Mouse (Mus musculus) intestine, embryonic 14.5 days (tissue): ENCODE measurements around the gene Cldn14. TPM values are rescaled to one million over a fixed set of nuclear protein-coding genes. Genes with fewer than 3 reads are reported as not detected.
"Not testable (repeated sequence)": the region's sequence is repeated elsewhere in the genome, so short reads cannot be mapped to it uniquely, and the experiment has no call there.

Experiments
- ATAC-seq: fragments of 200-750 bp; cut with Nextera tagmentation; replicated peaks from 2 replicates; pipeline ENCODE4 v1.8.0; 2017; ENCODE audit warnings: low read depth, moderate number of reproducible peaks, moderate TSS enrichment, moderate library complexity; ENCODE audit not compliant: low FRiP score, low TSS enrichment
- DNase-seq: peaks from one replicate; pipeline ENCODE4 v3.0.0-alpha.2; 2018; ENCODE audit warnings: low spot score
- H3K27ac ChIP-seq: fragments of 300-500 bp; sonication (generic); 2 replicates; pipeline ENCODE4 v1.5.1; 2014; ENCODE audit warnings: low read depth, mild to moderate bottlenecking, control low read depth
- H3K27me3 ChIP-seq: fragments of 300-500 bp; sonication (generic); replicated peaks from 2 replicates; pipeline ENCODE4 v1.6.1; 2014; ENCODE audit warnings: low read length, control low read depth; ENCODE audit not compliant: control insufficient read depth, insufficient read depth
- H3K36me3 ChIP-seq: fragments of 300-500 bp; sonication (generic); 2 replicates; pipeline ENCODE4 v1.6.1; 2014; ENCODE audit warnings: low read length, control low read depth; ENCODE audit not compliant: control insufficient read depth, insufficient read depth
- H3K4me1 ChIP-seq: fragments of 300-500 bp; sonication (generic); replicated peaks from 2 replicates; pipeline ENCODE4 v1.6.1; 2014; ENCODE audit warnings: low read length, control low read depth, mixed read lengths; ENCODE audit not compliant: control insufficient read depth, insufficient read depth
- H3K4me2 ChIP-seq: fragments of 300-500 bp; sonication (generic); 2 replicates; pipeline ENCODE4 v1.6.1; 2014; ENCODE audit warnings: low read length
- H3K4me3 ChIP-seq: fragments of 300-500 bp; sonication (generic); 2 replicates; pipeline ENCODE4 v1.5.1; 2014; ENCODE audit warnings: low read depth, low read length, control low read depth, mixed read lengths
- H3K9ac ChIP-seq: fragments of 300-500 bp; sonication (generic); 2 replicates; pipeline ENCODE4 v1.6.1; 2014; ENCODE audit warnings: mild to moderate bottlenecking, low read length
- H3K9me3 ChIP-seq: fragments of 300-500 bp; sonication (generic); 2 replicates; pipeline ENCODE4 v1.6.1; 2016; ENCODE audit warnings: low read length, control low read depth; ENCODE audit not compliant: control insufficient read depth
- WGBS: fragments of 180-500 bp; shearing (Covaris S2); extraction: QIAGEN DNeasy Blood & Tissue Kit; methylation state at CpG from one replicate; pipeline ENCODE4 v1.1.7; 2014; 5-methylcytosine and 5-hydroxymethylcytosine counted together
- polyA plus RNA-seq: library from polyadenylated mRNA; unstranded; fragments of >200 nt; fragmentation: Nextera tagmentation; extraction: Ambion mirVana; gene quantifications from 2 replicates; pipeline ENCODE4 v1.2.1, GENCODE M21; 2014

The Cldn14 gene
- polyA plus RNA-seq, 1 experiment from 2014 or later: 0.14 TPM

DNA sequence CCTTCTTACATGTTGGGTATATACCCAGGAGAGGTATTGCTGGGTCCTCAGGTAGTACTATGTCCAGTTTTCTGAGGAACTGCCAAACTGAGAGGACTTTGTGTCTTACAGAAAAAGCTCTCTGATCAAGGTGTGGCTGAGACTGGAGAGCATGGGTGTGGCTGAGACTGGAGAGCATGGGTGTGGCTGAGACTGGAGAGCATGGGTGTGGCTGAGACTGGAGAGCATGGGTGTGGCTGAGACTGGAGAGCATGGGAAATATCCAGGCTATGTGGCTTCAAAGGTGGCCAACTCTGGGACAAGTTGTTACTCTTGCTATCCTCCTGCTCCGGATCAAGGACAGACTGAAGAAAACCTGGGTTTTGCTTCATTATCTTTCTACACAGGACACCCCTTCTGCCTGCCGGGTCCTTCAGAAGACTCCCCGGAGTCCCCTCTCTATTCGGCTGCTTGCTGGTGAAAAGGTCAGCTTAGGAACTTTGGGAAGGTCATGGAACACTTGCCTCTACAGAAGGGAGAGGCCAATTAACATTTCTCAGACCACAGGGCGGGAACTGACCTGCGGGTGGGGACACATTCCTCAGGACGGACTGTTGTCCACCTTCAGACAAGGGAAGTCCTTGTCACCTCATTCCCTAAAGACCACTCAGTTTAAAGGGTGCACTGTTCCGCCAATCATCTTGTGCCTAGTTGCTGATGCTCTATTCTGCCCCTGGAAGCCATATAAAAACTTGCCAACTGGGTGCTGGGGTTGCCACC, 4.9 kb upstream of the Cldn14 start:
- not testable (repeated sequence) for H3K9ac ChIP-seq, H3K27me3 ChIP-seq, H3K4me3 ChIP-seq, H3K27ac ChIP-seq, H3K4me1 ChIP-seq, H3K36me3 ChIP-seq, H3K4me2 ChIP-seq, DNase-seq, H3K9me3 ChIP-seq
- ATAC-seq: peak; percentile 66; the same call in 1 of the 2 replicates
- 79% methylated on average over 8 of the region's 8 CpGs for WGBS

DNA sequence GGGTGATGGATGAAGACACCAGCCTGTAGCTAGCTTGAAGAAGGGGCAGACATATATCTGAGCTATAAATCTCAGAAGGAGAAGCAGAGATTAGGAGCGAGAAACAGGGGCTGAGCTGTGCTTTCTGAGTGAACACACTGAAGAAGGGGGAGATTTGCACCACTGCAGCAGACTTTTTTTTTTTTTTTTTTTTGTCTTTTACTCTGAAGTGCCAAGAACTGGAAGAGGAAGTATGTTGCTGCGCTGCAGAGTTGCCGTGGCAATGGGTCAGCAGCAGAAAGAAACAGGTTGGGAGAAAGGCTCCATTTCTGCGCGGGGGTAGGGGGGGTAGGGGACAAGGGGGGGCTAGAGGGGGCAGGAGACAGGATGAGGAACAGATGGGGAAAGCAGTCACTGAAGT, 2.6 kb upstream of the Cldn14 start:
- no peak overlapping the region for H3K4me3 ChIP-seq
- no peaks in the 10 kb centered on the region for H3K27me3 ChIP-seq
- H3K4me2 ChIP-seq: no peak overlapping the region
- H3K9ac ChIP-seq: no peak overlapping the region
- H3K27ac ChIP-seq: no peak overlapping the region
- DNase-seq (no peak), ATAC-seq (no peak)
- H3K9me3 ChIP-seq: no peaks in the 10 kb centered on the region
- H3K36me3 ChIP-seq: no peaks in the 10 kb centered on the region
- H3K4me1 ChIP-seq: peaks cover 10% of the 10 kb centered on the region; the same call in 1 of the 2 replicates
- 10% methylated on average over 5 of the region's 5 CpGs for WGBS

DNA sequence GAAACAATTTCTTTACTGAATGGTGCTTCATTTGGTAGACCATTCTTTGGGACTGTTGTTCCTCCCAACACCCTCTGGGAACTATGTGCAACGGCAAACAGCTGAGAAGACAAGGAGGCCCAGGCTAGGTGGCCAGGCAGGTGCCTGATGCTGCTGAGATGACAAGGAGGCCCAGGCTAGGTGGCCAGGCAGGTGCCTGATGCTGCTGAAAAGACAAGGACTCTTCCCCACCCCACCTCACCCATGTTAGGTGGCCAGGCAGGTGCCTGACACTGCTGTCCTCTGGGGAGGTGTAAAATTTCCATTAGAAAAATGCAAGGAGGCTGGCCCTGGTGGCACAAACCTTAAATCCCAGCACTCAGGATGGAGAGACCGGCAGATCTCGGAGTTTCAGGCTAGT, 2.0 kb upstream of the Cldn14 start:
- DNase-seq: no peak
- no peaks in the 10 kb centered on the region for H3K27me3 ChIP-seq
- no peak overlapping the region for H3K9ac ChIP-seq
- ATAC-seq: no peak
- H3K36me3 ChIP-seq: no peaks in the 10 kb centered on the region
- no peak overlapping the region for H3K4me3 ChIP-seq
- no peak overlapping the region for H3K27ac ChIP-seq
- no peaks in the 10 kb centered on the region for H3K9me3 ChIP-seq
- peaks cover 13% of the 10 kb centered on the region; the same call in 1 of the 2 replicates for H3K4me1 ChIP-seq
- 56% methylated on average over 3 of the region's 3 CpGs for WGBS
- H3K4me2 ChIP-seq: no peak overlapping the region

- no peaks in the 10 kb centered on the region for H3K27me3 ChIP-seq
- H3K36me3 ChIP-seq: no peaks in the 10 kb centered on the region
- DNase-seq (no peak), ATAC-seq (no peak)
- H3K4me1 ChIP-seq: peaks cover 13% of the 10 kb centered on the region; the same call in 1 of the 2 replicates
- no peak overlapping the region for H3K4me2 ChIP-seq
- 79% methylated on average over 5 of the region's 5 CpGs for WGBS
- no peaks in the 10 kb centered on the region for H3K9me3 ChIP-seq
- no peak overlapping the region for H3K4me3 ChIP-seq
- H3K9ac ChIP-seq: no peak overlapping the region
- H3K27ac ChIP-seq: no peak overlapping the region
Observed at GRCm38 (mm10) chr16:94010156-94010555, 1.5 kb upstream of the Cldn14 start.

DNA sequence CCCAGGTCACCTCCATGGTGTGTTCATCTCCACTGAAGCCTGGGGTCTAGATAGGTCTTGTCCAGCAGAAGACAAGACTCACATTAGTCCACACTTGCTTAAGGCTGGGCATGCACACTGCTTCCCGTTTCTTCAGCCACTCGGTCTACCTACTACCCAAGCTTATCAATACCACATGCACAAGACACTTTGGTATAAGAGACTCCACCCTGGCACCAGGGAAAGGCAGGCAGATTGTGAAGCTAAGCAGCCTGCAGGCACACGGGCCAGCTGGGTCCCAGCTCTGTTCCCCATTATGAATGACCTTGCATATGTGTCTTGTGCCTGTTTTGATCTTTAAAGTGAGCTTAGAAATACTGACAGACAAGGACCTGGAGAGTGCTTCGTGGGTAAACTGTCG, 719 bp upstream of the Cldn14 start:
- Histone ChIP-seq H3K27ac (no peak overlapping the region), H3K9me3 (no peaks in the 10 kb centered on the region), H3K4me1 (peaks cover 13% of the 10 kb centered on the region; the same call in 1 of the 2 replicates), H3K4me2 (no peak overlapping the region), H3K4me3 (no peak overlapping the region), H3K27me3 (no peaks in the 10 kb centered on the region), H3K36me3 (no peaks in the 10 kb centered on the region), H3K9ac (no peak overlapping the region)
- DNase-seq (no peak), ATAC-seq (no peak)
- 71% methylated on average over 5 of the region's 5 CpGs for WGBS

DNA sequence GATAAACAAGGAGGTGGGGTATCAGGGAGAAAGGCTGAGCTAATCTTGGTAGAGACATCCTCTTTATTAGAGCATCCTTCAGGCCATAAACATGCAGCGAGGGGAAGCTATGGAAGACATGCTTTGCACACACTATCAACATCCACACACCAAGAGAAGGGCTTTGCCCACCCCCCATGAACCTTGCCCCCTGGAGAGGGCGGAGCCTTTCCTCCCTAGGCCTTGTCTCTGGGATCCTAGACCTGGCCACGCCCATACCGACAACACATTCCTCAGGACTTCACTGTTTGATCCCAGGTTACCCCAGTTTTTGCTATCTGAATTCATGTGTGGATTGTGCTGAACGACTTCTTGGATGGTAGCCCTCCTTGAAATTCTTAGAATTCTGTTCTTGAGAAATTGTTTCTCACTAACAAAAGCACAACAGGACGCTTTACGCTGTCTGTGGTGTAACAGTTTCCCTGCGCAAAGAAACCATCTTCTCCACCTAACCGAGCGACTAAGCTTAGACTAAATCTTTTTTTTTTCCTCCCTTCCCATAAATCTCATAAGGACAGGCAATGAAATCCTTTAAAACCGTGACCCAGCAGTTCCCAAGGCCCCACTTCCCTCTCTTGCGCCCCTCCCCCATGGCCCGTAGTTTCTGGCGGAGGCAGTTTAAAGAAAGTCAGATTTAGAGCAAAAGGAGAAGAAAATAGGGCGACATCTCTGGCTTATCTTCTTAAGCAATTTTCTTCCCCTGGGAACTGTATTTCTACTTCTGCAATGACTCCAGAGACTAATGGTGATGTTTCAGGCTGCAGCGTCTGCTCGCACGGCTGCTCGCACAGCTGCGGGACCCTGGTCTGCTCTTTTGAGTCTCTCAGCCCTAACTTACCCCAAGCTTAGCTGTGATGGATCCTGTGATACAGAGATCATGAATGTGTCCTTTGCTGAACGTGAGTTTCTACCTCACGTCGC, 1.7 kb downstream of the Cldn14 start:
- Histone ChIP-seq H3K4me3 (no peak overlapping the region), H3K36me3 (no peaks in the 10 kb centered on the region), H3K4me2 (peak overlapping the region; percentile 25), H3K27ac (peak overlapping the region; percentile 48), H3K9me3 (no peaks in the 10 kb centered on the region), H3K9ac (no peak overlapping the region), H3K27me3 (no peaks in the 10 kb centered on the region), H3K4me1 (peaks cover 13% of the 10 kb centered on the region; the same call in 1 of the 2 replicates)
- DNase-seq (no peak), ATAC-seq (no peak)
- 46% methylated on average over 23 of the region's 23 CpGs for WGBS

DNA sequence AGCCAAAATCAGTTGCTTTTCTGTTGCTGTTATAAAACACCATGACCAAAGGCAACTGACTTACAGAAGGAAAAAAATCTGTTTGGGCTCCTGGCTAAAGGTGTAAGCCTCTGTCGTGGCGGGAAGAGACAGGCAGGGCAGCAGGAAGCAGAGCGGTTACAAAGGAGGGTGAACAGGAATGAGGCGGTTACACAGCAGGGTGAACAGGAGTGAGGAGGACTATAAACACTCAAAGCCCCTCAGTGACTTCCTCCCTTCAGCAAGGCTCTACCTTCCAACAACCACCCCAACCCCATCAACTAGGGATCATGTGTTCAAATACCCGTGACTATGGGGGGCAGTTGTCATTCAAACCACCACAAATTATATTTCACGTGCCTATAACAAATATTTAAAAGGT, 5.2 kb downstream of the Cldn14 start:
- WGBS: 83% methylated on average over 6 of the region's 6 CpGs

DNA sequence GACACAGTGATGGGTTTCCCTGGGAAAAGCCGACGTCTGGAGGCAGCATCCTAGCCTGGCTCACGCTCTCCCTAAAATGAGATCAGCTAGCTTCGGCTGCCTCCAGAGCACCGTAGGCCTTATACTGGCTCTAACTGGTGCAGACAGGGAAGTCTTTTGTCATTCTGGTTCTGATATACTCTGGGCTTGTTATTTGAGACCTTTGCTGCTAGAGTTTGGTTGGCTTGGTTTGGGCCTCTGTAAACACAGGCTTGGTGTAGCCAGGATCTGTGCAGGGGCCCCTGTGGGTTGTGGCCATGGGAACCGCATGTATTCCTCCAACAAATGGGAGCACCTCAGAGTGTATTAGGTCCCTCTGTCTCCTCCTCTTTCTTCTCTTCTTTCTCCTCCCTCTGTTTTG, 7.3 kb downstream of the Cldn14 start:
- ATAC-seq (no peak), DNase-seq (no peak)
- Histone ChIP-seq H3K36me3 (no peaks in the 10 kb centered on the region), H3K9ac (no peak overlapping the region), H3K9me3 (no peaks in the 10 kb centered on the region), H3K27ac (no peak overlapping the region), H3K4me3 (no peak overlapping the region), H3K4me2 (no peak overlapping the region), H3K4me1 (peaks cover 13% of the 10 kb centered on the region; the same call in 1 of the 2 replicates), H3K27me3 (no peaks in the 10 kb centered on the region)
- 67% methylated on average over 6 of the region's 6 CpGs for WGBS

More for the DNA sequence above, 5.2 kb downstream of the Cldn14 start:
- no peak overlapping the region for H3K9ac ChIP-seq
- ATAC-seq (no peak), DNase-seq (no peak)
- no peak overlapping the region for H3K4me2 ChIP-seq
- H3K27ac ChIP-seq: no peak overlapping the region
- H3K27me3 ChIP-seq: no peaks in the 10 kb centered on the region
- no peaks in the 10 kb centered on the region for H3K9me3 ChIP-seq
- H3K36me3 ChIP-seq: no peaks in the 10 kb centered on the region
- H3K4me1 ChIP-seq: peaks cover 23% of the 10 kb centered on the region; the same call in 1 of the 2 replicates
- H3K4me3 ChIP-seq: no peak overlapping the region
